Mouse (Mus musculus) WW6 (cell line): Measurements from ENCODE around the gene Dusp1.

ENCODE experiments used
- DNase-seq: peaks from one replicate; pipeline ENCODE4 v3.0.0-alpha.2; 2013; ENCODE audit warnings: low read depth, low spot score

The Dusp1 gene

DNA sequence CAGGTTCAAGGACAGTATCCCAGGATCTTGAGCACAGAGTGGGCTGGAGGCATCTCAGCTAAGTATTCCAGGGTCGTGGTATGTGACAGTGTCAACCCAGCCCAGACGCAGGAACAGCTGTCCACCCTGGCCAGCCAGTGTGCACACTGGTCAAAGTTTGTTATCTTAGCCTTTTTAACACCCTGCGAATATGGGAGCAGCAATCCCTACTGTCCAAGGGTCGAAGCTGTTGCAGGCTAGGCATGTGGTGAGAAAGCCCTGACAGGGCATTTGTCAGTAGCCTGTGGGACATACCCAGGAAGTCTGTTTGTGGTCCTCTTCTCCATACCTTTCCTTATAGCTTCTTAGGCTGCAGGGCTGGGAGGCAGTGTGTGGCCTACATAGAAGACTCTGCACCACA lies 22.1 kb upstream of the Dusp1 start:
- DNase-seq: no peak

DNA sequence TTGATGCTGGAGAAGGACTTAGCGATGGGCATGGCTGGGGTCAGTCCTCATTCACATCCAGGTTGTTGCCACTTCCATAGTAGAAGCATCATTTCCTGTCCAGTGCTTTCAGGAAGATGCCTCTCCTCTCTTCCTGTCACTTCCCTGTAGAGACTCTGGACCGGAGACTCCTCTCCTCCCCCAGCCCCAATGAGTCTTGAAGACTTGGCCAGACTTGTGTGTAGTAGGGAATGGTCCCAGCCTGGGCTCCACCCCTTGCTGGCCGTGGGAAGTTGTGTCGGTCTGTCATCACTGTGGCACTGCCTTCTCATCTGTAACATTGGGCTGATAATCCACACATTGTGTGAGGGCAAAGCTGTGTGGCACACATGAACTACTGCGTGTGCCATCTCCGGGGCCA lies 21.7 kb upstream of the Dusp1 start:
- DNase-seq: no peak

- DNase-seq: no peak
These were observed 21.1 kb upstream of the Dusp1 start for GRCm38 (mm10) chr17:26583056-26583455.

- no peak for DNase-seq
These were observed 20.4 kb upstream of the Dusp1 start for GRCm38 (mm10) chr17:26582297-26582696.

GRCm38 (mm10) chr17:26580873-26581401 lies 19.0 kb upstream of the Dusp1 start:
- DNase-seq: no peak

DNA sequence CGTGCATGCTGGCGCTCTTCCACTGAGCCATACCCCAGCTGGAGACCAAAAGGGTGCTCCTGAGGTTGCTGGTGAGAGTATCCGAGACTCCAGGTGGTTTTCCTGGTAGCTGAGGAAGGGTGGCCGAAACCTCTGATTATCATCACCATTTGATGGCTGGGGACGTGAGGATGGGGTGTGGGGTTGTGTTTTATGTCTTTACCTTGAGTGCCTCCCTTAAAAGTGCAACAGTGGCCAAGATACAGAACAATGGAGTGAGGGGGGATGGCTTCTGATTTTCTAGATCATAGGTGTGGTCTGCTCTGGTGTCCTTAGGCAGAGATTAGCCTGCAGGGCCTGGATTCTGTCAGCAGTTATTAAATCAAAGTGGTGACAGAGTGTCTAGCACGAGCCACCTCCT lies 17.5 kb upstream of the Dusp1 start:
- no peak for DNase-seq

- no peak for DNase-seq
These were observed 16.8 kb upstream of the Dusp1 start for GRCm38 (mm10) chr17:26578771-26579170.

GRCm38 (mm10) chr17:26578162-26578561 lies 16.2 kb upstream of the Dusp1 start:
- no peak for DNase-seq

GRCm38 (mm10) chr17:26577309-26577708 lies 15.4 kb upstream of the Dusp1 start:
- no peak for DNase-seq

DNA sequence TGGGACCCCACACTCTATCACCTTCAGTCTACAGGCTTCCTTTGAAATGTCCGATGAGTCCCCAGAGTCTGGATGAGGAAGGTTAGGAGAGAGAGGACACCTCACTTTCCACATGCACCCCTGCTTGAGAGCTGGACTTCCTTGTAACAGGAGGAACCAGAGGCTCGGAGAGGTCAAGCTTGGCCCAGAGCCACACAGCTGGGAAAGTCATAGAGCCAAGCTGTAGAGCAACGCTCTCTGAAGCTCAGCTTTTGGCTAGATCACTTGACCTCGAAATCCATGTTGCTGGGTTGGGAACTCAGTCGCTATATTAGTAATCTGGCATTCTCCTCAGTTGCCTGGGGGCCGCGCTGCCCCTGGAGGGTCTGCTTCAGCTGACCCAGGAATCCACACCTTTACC lies 14.9 kb upstream of the Dusp1 start:
- no peak for DNase-seq

GRCm38 (mm10) chr17:26575786-26576690 lies 14.1 kb upstream of the Dusp1 start:
- DNase-seq: no peak

GRCm38 (mm10) chr17:26574701-26575100 lies 12.8 kb upstream of the Dusp1 start:
- no peak for DNase-seq

GRCm38 (mm10) chr17:26574118-26574517 lies 12.2 kb upstream of the Dusp1 start:
- no peak for DNase-seq

DNA sequence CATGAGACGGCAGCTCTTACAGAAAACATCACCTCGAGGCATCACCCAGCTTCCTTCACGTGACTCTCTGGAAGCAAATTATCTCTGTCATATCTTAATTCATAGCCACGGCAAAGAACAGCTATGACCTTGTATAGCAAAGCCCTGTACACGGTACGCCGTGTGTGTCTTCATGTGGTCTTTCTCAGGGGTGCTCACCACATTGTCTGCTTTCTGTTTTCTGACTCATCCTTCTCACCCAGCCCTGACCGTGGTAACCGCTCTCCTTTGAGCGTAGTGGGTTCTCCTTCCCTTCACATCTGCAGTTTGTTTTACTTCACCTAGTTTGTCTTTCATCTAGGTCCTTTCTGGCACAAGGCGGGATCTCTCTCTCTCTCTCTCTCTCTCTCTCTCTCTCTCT lies 10.3 kb upstream of the Dusp1 start:
- DNase-seq: no peak

GRCm38 (mm10) chr17:26571377-26571776 lies 9.4 kb upstream of the Dusp1 start:
- no peak for DNase-seq

DNA sequence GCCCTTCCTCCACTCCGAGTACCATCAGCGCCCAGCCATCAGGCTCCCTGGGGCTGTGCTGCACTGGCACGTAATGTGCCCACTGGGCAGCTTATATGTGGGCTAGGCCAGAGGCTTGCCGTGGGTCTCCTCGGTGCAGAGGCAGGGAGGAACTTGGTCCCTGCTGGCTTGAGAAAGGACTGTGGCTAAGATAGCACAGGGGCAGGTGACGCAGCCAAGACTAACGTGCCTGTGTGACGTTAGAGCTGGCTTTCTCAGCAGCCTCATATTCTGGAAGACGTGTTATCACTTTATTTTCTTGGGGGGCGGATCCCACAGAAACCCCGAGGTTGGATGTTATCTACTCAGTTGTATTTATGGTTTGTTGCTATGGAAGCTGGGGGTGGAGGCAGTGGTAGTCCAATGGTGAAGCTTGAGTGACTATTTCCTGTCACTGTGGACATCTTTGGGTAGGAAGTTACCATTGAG lies 8.8 kb upstream of the Dusp1 start:
- DNase-seq: no peak

- DNase-seq: no peak
These were observed 7.8 kb upstream of the Dusp1 start for GRCm38 (mm10) chr17:26569594-26570350.

- DNase-seq: no peak
These were observed 5.9 kb upstream of the Dusp1 start for GRCm38 (mm10) chr17:26567818-26568173.

DNA sequence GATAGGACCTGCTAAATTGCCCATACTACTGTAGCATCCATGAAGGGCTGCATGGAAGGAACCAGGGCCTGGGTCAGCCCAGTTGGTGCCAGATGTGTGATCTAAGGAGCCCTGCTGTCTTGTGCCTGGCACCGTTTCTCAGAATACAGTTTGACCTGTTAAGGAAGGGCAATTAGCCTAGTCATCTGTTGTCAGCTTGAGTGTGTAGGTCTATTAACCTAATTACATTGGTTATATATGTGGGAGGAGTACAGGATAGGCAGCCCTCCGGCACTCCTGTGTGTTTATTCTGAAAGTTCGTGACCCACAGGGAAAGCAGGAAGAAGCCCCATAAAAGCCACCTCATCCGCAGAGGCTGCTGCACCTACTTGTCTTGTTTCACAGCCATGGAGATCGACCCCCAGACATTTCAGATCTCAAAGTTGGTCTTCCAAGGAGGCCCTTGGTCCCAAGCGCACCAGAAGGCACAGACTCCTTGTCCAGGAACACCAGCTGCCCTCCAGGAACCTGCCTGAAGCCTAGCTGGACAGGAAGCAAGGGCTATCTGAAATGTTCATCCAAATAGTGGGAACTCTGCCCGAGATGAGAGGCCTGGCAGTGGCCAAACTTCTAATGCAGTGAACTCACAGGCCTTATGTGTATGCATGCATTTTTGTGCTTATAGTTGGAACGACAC lies 5.4 kb upstream of the Dusp1 start:
- no peak for DNase-seq

- no peak for DNase-seq
These were observed 2.5 kb upstream of the Dusp1 start for GRCm38 (mm10) chr17:26564439-26564838.

GRCm38 (mm10) chr17:26563476-26563875 lies 1.5 kb upstream of the Dusp1 start:
- DNase-seq: no peak

DNA sequence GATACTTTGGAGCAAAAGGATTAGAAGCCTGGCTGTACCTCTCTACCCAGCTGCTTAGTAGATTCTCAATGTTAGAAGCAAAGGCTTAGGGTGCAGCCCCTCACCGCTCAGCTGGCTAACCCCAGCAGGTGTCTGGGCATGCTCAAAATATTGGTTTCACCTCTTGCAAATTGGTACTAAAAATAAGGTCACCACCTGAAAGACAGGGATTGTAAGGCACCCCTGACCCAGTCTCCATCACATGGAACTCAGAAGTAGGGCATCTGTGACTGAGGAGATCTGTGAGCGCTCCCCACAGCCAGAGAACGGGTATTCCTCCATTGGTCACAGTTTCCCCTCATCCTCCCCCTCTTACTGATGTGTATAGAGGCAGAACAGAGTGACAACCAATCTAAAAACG lies 364 bp upstream of the Dusp1 start:
- DNase-seq: no peak
